Mouse (Mus musculus) bone marrow, adult 2 months (tissue): ENCODE measurements around the gene Stum. TPM values are rescaled to one million over a fixed set of nuclear protein-coding genes. Genes with fewer than 3 reads are reported as not detected.

Experiments used
- H3K27ac ChIP-seq: fragments of 200-500 bp; 2 replicates; pipeline ENCODE4 v1.5.1; 2012; ENCODE audit warnings: low read depth, mild to moderate bottlenecking, control low read depth, inconsistent platforms, low read length; ENCODE audit not compliant: control insufficient read depth, poor library complexity, insufficient read depth
- H3K4me1 ChIP-seq: fragments of 200-500 bp; 2 replicates; pipeline ENCODE4 v1.6.1; 2011; ENCODE audit warnings: low read length; ENCODE audit not compliant: control insufficient read depth, insufficient read depth
- H3K4me3 ChIP-seq: fragments of 200-500 bp; replicated peaks from 2 replicates; pipeline ENCODE3; 2011; ENCODE audit warnings: mild to moderate bottlenecking, low read depth, low read length, control low read depth; ENCODE audit not compliant: control insufficient read depth
- CTCF ChIP-seq: fragments of 200-500 bp; IDR thresholded peaks from 2 replicates; pipeline ENCODE4 v1.5.1; 2011; ENCODE audit warnings: low read length, control low read depth; ENCODE audit not compliant: control insufficient read depth, insufficient read depth
- POLR2A ChIP-seq: fragments of 200-500 bp; IDR thresholded peaks from 2 replicates; pipeline ENCODE4 v1.6.1; 2011; ENCODE audit warnings: low read depth, mild to moderate bottlenecking, control low read depth, low read length, borderline replicate concordance; ENCODE audit not compliant: control insufficient read depth
- WGBS: fragments of 180-500 bp; shearing (Covaris S2); methylation state at CpG from one replicate; pipeline ENCODE4 v1.1.7; 2018; 5-methylcytosine and 5-hydroxymethylcytosine counted together
- polyA plus RNA-seq: library from polyadenylated mRNA; stranded (reverse); fragments of >200 nt; gene quantifications from 2 replicates; pipeline ENCODE4 v1.2.4, GENCODE M21; 2011; ENCODE audit warnings: low replicate concordance; ENCODE audit not compliant: missing spikeins, insufficient read depth, insufficient read length

The Stum gene
- polyA plus RNA-seq, 1 experiment, result not detected

- TF ChIP-seq POLR2A, result no peak
- no peak for TF ChIP-seq CTCF
- H3K27ac ChIP-seq, result no peak overlapping the region
- no peaks in the 10 kb centered on the region; the same call in 1 of the 2 replicates for H3K4me1 ChIP-seq
- 5% methylated on average over 37 of the region's 39 CpGs for WGBS
- H3K4me3 ChIP-seq, result no peak overlapping the region
Observed at GRCm38 (mm10) chr1:180482840-180483398, 385 bp downstream of the Stum start.

- WGBS, result 52% methylated on average over 10 of the region's 10 CpGs
- TF ChIP-seq POLR2A, result no peak
- no peak for TF ChIP-seq CTCF
- Histone ChIP-seq H3K27ac (no peak overlapping the region), H3K4me3 (no peak overlapping the region), H3K4me1 (no peaks in the 10 kb centered on the region; the same call in 1 of the 2 replicates)
Observed at GRCm38 (mm10) chr1:180481956-180482355, 1.3 kb downstream of the Stum start.

- WGBS, result 58% methylated on average over 8 of the region's 8 CpGs
- Histone ChIP-seq H3K4me1 (no peaks in the 10 kb centered on the region; the same call in 1 of the 2 replicates), H3K4me3 (no peak overlapping the region), H3K27ac (no peak overlapping the region)
- TF ChIP-seq POLR2A, result no peak
- TF ChIP-seq CTCF, result no peak
Observed at GRCm38 (mm10) chr1:180481331-180481730, 2.0 kb downstream of the Stum start.

GRCm38 (mm10) chr1:180480325-180480724 lies 3.0 kb downstream of the Stum start:
- 76% methylated on average over 6 of the region's 6 CpGs for WGBS
- H3K4me1 ChIP-seq, result no peaks in the 10 kb centered on the region; the same call in 1 of the 2 replicates
- no peak overlapping the region for H3K27ac ChIP-seq
- H3K4me3 ChIP-seq, result no peak overlapping the region
- TF ChIP-seq POLR2A (no peak), CTCF (no peak)

GRCm38 (mm10) chr1:180473566-180473965 lies 9.7 kb downstream of the Stum start:
- Histone ChIP-seq H3K4me1 (no peaks in the 10 kb centered on the region), H3K4me3 (no peak overlapping the region), H3K27ac (no peak overlapping the region)
- TF ChIP-seq CTCF (no peak), POLR2A (no peak)

- Histone ChIP-seq H3K4me3 (no peak overlapping the region), H3K27ac (no peak overlapping the region), H3K4me1 (no peaks in the 10 kb centered on the region)
- TF ChIP-seq POLR2A (no peak), CTCF (no peak)
- 93% methylated on average over 4 of the region's 4 CpGs for WGBS
Observed at GRCm38 (mm10) chr1:180468004-180468403, 15.3 kb downstream of the Stum start.

DNA sequence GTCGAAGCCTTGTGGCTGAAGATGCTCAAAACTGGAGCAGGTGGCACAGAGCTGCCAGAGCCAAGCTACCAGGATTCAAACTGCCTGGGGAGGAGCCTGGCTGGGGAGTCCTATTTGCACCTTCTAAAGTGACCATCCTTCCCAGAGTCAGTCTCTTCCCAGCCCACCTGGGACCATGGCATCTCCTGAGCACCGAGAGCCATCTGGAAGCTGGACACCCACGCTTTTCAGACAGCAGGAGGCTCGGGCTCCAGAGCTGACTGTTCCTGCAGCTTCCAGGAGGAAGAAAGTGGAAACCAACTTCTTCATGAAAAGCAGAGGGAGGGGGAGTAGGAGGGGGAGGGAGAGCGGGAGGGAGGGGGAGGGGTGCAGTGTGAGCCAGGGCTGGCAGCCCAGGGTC lies 17.7 kb downstream of the Stum start:
- no peak overlapping the region for H3K27ac ChIP-seq

DNA sequence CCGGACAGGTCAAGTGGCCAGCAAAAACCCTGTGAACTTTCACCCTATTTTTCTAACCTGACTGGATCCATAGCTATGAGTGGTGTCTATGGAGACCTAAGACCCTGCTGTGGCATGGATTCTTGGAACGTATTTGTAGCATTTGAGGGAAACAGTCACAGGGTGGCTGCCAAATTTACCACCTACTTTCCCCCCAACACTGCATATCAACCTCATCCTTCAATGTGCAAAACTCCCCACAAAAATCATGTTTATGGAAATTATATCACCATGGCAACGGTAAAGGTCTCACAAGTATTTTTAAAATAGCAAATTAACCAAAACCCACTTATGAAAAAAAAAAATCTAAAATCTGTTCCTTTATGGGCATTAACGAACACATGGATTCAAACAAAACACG lies 18.9 kb downstream of the Stum start:
- H3K4me3 ChIP-seq, result no peak overlapping the region
- TF ChIP-seq CTCF, result no peak
- no peak for TF ChIP-seq POLR2A
- 89% methylated on average over 5 of the region's 5 CpGs for whole genome bisulfite sequencing
- no peak overlapping the region for H3K27ac ChIP-seq
- H3K4me1 ChIP-seq, result no peaks in the 10 kb centered on the region

More for the DNA sequence above, 17.7 kb downstream of the Stum start:
- TF ChIP-seq CTCF (no peak), POLR2A (no peak)
- H3K4me1 ChIP-seq, result no peaks in the 10 kb centered on the region
- WGBS, result 73% methylated on average over 5 of the region's 5 CpGs
- no peak overlapping the region for H3K4me3 ChIP-seq

GRCm38 (mm10) chr1:180462983-180463475 lies 20.3 kb downstream of the Stum start:
- WGBS, result 59% methylated on average over 5 of the region's 5 CpGs
- no peak overlapping the region for H3K4me3 ChIP-seq
- no peak for TF ChIP-seq CTCF
- no peak for TF ChIP-seq POLR2A

More at GRCm38 (mm10) chr1:180462983-180463475, 20.3 kb downstream of the Stum start:
- Histone ChIP-seq H3K4me1 (no peaks in the 10 kb centered on the region), H3K27ac (no peak overlapping the region)
